Comparison of ENCODE assay signal across 31 mouse cellular contexts in the genomic region with DNA sequence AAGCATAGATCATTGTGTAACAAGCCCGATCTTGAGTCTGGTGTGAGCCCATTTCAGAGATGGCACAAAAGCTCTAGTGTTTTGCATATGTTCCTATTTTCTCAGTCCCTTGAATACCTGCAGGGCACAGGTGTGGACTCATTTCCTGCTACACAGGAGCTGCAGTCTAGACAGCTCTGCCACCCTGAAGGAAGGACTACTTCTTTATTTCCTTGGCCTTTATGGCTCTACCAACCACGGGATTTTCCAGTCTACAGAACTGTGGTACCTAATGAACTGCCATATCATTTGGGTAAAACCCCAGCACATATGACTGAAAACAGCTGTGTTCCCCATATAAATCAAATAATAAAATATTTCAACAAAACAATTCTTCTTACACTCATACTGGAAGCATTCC. TPM values are rescaled to one million over a fixed set of nuclear protein-coding genes. Genes with fewer than 3 reads are reported as not detected.
"Had no signal": no experiment of that assay in that cellular context is flagged by ENCODE, and none has a peak within 500 bp of the region (broad histone marks: within the 10 kb centered on the region; RNA-seq: fewer than 3 reads in every experiment).

No protein-coding gene starts in this region.

- H3K4me3 ChIP-seq: gastrocnemius, adult 2 months; heart, embryonic 10.5 days; heart, embryonic 12.5 days; hindbrain, embryonic 10.5 days; hindbrain, embryonic 12.5 days; intestine, embryonic 15.5 days; left cerebral cortex, adult 2 months; limb, embryonic 13.5 days; limb, embryonic 15.5 days had no signal

- DNase-seq: gastrocnemius, adult 2 months; gastrocnemius, postnatal 10 days; gastrocnemius, postnatal 25 days; heart, adult 18-20 months; heart, postnatal 10 days; heart, postnatal 4 days; kidney, adult 18-20 months; kidney, adult 8-10 months; kidney, postnatal 10 days; kidney, postnatal 25 days; kidney, postnatal 4 days; left cerebral cortex, postnatal 4 days had no signal

- H3K4me2 ChIP-seq: heart, embryonic 12.5 days; hindbrain, embryonic 12.5 days; hindbrain, embryonic 14.5 days; intestine, embryonic 15.5 days; limb, embryonic 13.5 days; limb, embryonic 15.5 days had no signal

- ATAC-seq: hindbrain, embryonic 16.5 days; inflammation-experienced regulatory T-cells, adult 6 months; intestine, embryonic 15.5 days; intestine, postnatal 0 days had no signal

- H3K36me3 ChIP-seq: heart, embryonic 10.5 days; heart, embryonic 12.5 days; hindbrain, embryonic 10.5 days; hindbrain, embryonic 12.5 days; intestine, embryonic 15.5 days; limb, embryonic 13.5 days; limb, embryonic 15.5 days had no signal

- H3K4me1 ChIP-seq: hindbrain, embryonic 10.5 days; hindbrain, embryonic 12.5 days; intestine, embryonic 15.5 days; limb, embryonic 13.5 days; limb, embryonic 15.5 days had no signal

- H3K27ac ChIP-seq: gastrocnemius, adult 2 months; heart, embryonic 10.5 days; hindbrain, embryonic 10.5 days; hindbrain, embryonic 12.5 days; hindbrain, embryonic 14.5 days; intestine, embryonic 15.5 days; left cerebral cortex, adult 2 months; limb, embryonic 13.5 days; limb, embryonic 15.5 days had no signal

- H3K9me3 ChIP-seq: heart, embryonic 10.5 days; heart, embryonic 12.5 days; hindbrain, embryonic 10.5 days; hindbrain, embryonic 12.5 days; intestine, embryonic 15.5 days; limb, embryonic 13.5 days; limb, embryonic 15.5 days had no signal

- H3K9ac ChIP-seq: heart, embryonic 12.5 days; hindbrain, embryonic 12.5 days; hindbrain, embryonic 14.5 days; intestine, embryonic 15.5 days; limb, embryonic 13.5 days; limb, embryonic 15.5 days had no signal

- H3K27me3 ChIP-seq: heart, embryonic 12.5 days; hindbrain, embryonic 12.5 days; intestine, embryonic 15.5 days; limb, embryonic 13.5 days; limb, embryonic 15.5 days had no signal

RNA-seq across cellular contexts. Expression of a gene that starts 13.4 kb away (rescaled TPM):
- total RNA-seq: gastrocnemius, adult 2 months; gastrocnemius, postnatal 10 days; gastrocnemius, postnatal 25 days; granulocyte monocyte progenitor cell, adult 5-6 weeks; layer of hippocampus, adult 8-10 months; layer of hippocampus, postnatal 10 days; layer of hippocampus, postnatal 25 days; left cerebral cortex, adult 2 months; left cerebral cortex, postnatal 25 days; left cerebral cortex, postnatal 4 days had no signal
- polyA plus RNA-seq: heart, embryonic 10.5 days; heart, embryonic 12.5 days; heart, embryonic 14.5 days; hindbrain, embryonic 10.5 days; hindbrain, embryonic 12.5 days; hindbrain, embryonic 14.5 days; hindbrain, embryonic 16.5 days; kidney, embryonic 14.5 days had no signal
